Mouse (Mus musculus): Measurements from ENCODE around the gene Tchh. TPM values are rescaled to one million over a fixed set of nuclear protein-coding genes. Genes with fewer than 3 reads are reported as not detected.
"Not testable (repeated sequence)": the region's sequence is repeated elsewhere in the genome, so short reads cannot be mapped to it uniquely, and the experiment has no call there.

Tchh gene
- total RNA-seq, 2 experiments from 2014 or later: 0.25 to 0.35 TPM

DNA sequence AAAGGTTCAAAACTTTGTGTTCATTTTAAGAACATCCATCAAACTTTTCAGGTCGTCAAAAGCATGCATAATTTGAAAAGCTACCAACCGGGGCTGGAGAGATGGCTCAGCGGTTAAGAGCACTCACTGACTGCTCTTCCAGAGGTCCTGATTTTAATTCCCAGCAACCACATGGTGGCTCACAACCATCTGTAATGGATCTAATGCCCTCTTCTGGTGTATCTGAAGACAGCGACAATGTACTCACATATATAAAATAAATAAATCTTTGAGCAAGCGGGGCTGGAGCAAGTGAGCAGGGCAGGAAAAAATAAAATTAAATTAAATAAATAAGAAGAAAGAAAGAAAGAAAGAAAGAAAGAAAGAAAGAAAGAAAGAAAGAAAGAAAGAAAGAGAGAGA, 52.6 kb downstream of the Tchh start:
- DNase-seq: not testable (repeated sequence)

- no peak for DNase-seq
Measured at GRCm38 (mm10) chr3:93497131-93497530, 55.0 kb downstream of the Tchh start.

Small RNA genes within 50 kb of the gene (microRNA-seq; reads per million reads assigned to microRNA genes)
- 0 reads per million in 2 experiments for gene Gm22752

Other genes starting within 250 kb of the Tchh start
- gene Flg2, start 245.1 kb upstream of the Tchh start, total RNA-seq (2021): not detected
- not detected for gene Flg, start 168.8 kb upstream of the Tchh start, total RNA-seq (2021)
- not detected for gene Hrnr, start 122.6 kb upstream of the Tchh start, total RNA-seq (2021)
- not detected for gene Rptn, start 48.6 kb upstream of the Tchh start, total RNA-seq (2021)
- not detected for gene Tchhl1, start 26.4 kb downstream of the Tchh start, total RNA-seq (2021)
- 100 to 1,000 TPM; 149 to 190 TPM for gene S100a11, start 78.2 kb downstream of the Tchh start, total RNA-seq (2021)
- gene S100a10, start 112.8 kb downstream of the Tchh start, total RNA-seq (2021): 100 to 1,000 TPM; 131 to 166 TPM
- not detected for gene Tdpoz2, start 210.4 kb downstream of the Tchh start, total RNA-seq (2021)
- gene Tdpoz1, start 234.0 kb downstream of the Tchh start, total RNA-seq (2021): not detected